ENCODE assay signal across 26 mouse cellular contexts in the genomic region with DNA sequence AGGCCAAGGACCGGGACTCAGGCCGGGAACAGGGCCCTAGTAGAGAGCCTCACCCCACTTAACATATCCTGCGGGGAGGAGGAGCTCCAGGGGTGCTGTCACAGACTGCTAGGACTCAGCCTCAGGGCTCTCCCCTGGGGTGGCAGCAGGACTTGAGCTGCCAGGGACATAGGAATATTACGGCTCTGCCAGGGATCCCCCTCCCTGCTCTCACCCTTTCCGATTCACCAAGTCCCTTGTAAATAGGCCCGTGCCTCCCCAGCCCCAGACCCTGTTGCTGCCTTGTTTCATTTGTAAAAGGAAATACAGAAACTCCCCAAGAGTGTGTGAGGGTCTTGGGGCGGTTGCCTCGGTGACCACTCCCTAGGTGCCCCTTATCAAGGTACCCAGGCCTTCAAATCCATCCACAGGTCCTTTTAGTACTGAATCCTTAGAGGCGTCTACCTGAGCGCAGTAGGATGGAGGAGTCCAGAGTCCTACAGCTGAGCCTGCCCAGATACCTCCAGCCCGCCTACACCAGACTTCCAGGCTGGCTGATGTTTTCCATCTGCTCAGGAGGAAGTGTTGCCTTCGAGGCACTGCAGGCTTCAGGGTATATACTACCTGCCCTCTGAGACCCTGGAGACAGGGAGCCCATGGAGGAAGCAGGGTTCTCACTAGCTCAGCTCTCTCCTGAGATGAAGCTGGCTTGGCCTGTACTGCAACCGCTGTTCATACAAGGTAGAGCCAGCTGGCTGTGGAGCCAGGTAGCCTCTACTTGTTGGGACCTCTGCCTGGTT. TPM values are rescaled to one million over a fixed set of nuclear protein-coding genes. Genes with fewer than 3 reads are reported as not detected.
DNase-seq lines count a peak whose midpoint lies in the region; ATAC-seq and TF ChIP-seq lines count a peak whose summit lies in the region.
"Had no signal": no experiment of that assay in that cellular context is flagged by ENCODE, and none has a peak within 500 bp of the region (broad histone marks: within the 10 kb centered on the region; RNA-seq: fewer than 3 reads in every experiment).

No protein-coding gene starts in this region.

- H3K4me1 ChIP-seq in neural tube, embryonic 12.5 days = no peaks in the 10 kb centered on the region
- no peaks in the 10 kb centered on the region for H3K4me1 ChIP-seq in neural tube, embryonic 15.5 days
- H3K4me1 ChIP-seq: embryonic facial prominence, embryonic 12.5 days; limb, embryonic 15.5 days; liver, embryonic 15.5 days; midbrain, embryonic 12.5 days had no signal

- H3K4me3 ChIP-seq in layer of hippocampus, adult 2 months = no peak overlapping the region
- H3K4me3 ChIP-seq in neural tube, embryonic 12.5 days = no peak overlapping the region
- no peak overlapping the region for H3K4me3 ChIP-seq in neural tube, embryonic 15.5 days (replicated peaks)
- H3K4me3 ChIP-seq: embryonic facial prominence, embryonic 12.5 days; heart, adult 2 months; heart, embryonic 13.5 days; limb, embryonic 15.5 days; liver, embryonic 15.5 days; midbrain, embryonic 12.5 days had no signal

- WGBS in neural tube, embryonic 12.5 days = 90% methylated on average over 13 of the region's 13 CpGs
- WGBS in neural tube, embryonic 15.5 days = 86% methylated on average over 13 of the region's 13 CpGs

- no peak overlapping the region for H3K4me2 ChIP-seq in neural tube, embryonic 12.5 days (replicated peaks)
- no peak overlapping the region for H3K4me2 ChIP-seq in neural tube, embryonic 15.5 days
- H3K4me2 ChIP-seq: embryonic facial prominence, embryonic 12.5 days; heart, embryonic 13.5 days; hindbrain, embryonic 14.5 days; limb, embryonic 15.5 days; liver, embryonic 15.5 days; lung, embryonic 14.5 days; midbrain, embryonic 12.5 days had no signal

- peak; percentile 48 for DNase-seq in cerebellum, adult 9-11 months
- DNase-seq in cerebellum, postnatal 4 days (ENCODE audit: low spot score in 2 of 2) = no peak
- no peak for DNase-seq in layer of hippocampus, adult 2 months (ENCODE audit: low spot score in 2 of 2)
- no peak for DNase-seq in layer of hippocampus, postnatal 25 days (ENCODE audit: extremely low spot score in 1 of 2, low spot score in 1 of 2)
- DNase-seq in lung, postnatal 4 days = no peak
- DNase-seq: adrenal gland, postnatal 10 days; embryo, embryonic 11 days; kidney, adult 8-10 months; layer of hippocampus, postnatal 36 days; left cerebral cortex, postnatal 4 days; lung, embryonic 14.5 days; lung, postnatal 14 days; right cerebral cortex, postnatal 4 days; thymus, postnatal 4 days had no signal

- H3K9ac ChIP-seq in neural tube, embryonic 12.5 days = no peak overlapping the region
- H3K9ac ChIP-seq in neural tube, embryonic 15.5 days (replicated peaks) = no peak overlapping the region
- H3K9ac ChIP-seq: embryonic facial prominence, embryonic 12.5 days; heart, embryonic 13.5 days; hindbrain, embryonic 14.5 days; limb, embryonic 15.5 days; liver, embryonic 15.5 days; lung, embryonic 14.5 days; midbrain, embryonic 12.5 days had no signal

- no peak for ATAC-seq in neural tube, embryonic 12.5 days (ENCODE audit: low FRiP score, low read depth)
- no peak for ATAC-seq in neural tube, embryonic 15.5 days (ENCODE audit: low FRiP score)
- ATAC-seq: forebrain, embryonic 14.5 days; Patski had no signal

- H3K36me3 ChIP-seq in neural tube, embryonic 12.5 days = peaks cover 100% of the 10 kb centered on the region
- H3K36me3 ChIP-seq in neural tube, embryonic 15.5 days = peaks cover 99% of the 10 kb centered on the region

- no peak for TF ChIP-seq CTCF in layer of hippocampus, adult 2 months (conservative IDR thresholded peaks at IDR 0.05)

- no peaks in the 10 kb centered on the region for H3K9me3 ChIP-seq in neural tube, embryonic 12.5 days
- H3K9me3 ChIP-seq in neural tube, embryonic 15.5 days (replicated peaks) = no peaks in the 10 kb centered on the region
- H3K9me3 ChIP-seq: embryonic facial prominence, embryonic 12.5 days; heart, embryonic 13.5 days; limb, embryonic 15.5 days; liver, embryonic 15.5 days; midbrain, embryonic 12.5 days had no signal

- H3K27ac ChIP-seq in layer of hippocampus, adult 2 months = peak overlapping the region; percentile 43; the same call in 1 of the 2 replicates
- 0 out of 2 replicates have a peak overlapping the region, but pooled peaks have one; percentile 4 for H3K27ac ChIP-seq in neural tube, embryonic 12.5 days
- no peak overlapping the region for H3K27ac ChIP-seq in neural tube, embryonic 15.5 days (replicated peaks)
- H3K27ac ChIP-seq: embryonic facial prominence, embryonic 12.5 days; heart, adult 2 months; heart, embryonic 13.5 days; hindbrain, embryonic 14.5 days; limb, embryonic 15.5 days; liver, embryonic 15.5 days had no signal

- H3K27me3 ChIP-seq in neural tube, embryonic 12.5 days (replicated peaks) = no peaks in the 10 kb centered on the region
- no peaks in the 10 kb centered on the region for H3K27me3 ChIP-seq in neural tube, embryonic 15.5 days (replicated peaks)
- H3K27me3 ChIP-seq: embryonic facial prominence, embryonic 12.5 days; heart, embryonic 13.5 days; limb, embryonic 15.5 days; liver, embryonic 15.5 days; midbrain, embryonic 12.5 days; Patski had no signal

RNA-seq across cellular contexts. Expression of a gene that starts 12.1 kb away (rescaled TPM):
- total RNA-seq in layer of hippocampus, adult 2 months (2021) = 10 to 100 TPM; 45.9 to 49.6 TPM
- total RNA-seq in layer of hippocampus, postnatal 25 days (2021) = 10 to 100 TPM; 40.4 to 47.2 TPM
- 83.4 and 86.4 TPM in 2 replicates for polyA plus RNA-seq in neural tube, embryonic 12.5 days (2016; fragmentation: Nextera tagmentation; extraction: Ambion mirVana)
- 79.9 and 85.2 TPM in 2 replicates for polyA plus RNA-seq in neural tube, embryonic 15.5 days (2015; fragmentation: Nextera tagmentation; extraction: Ambion mirVana)

RNA-seq across cellular contexts. Expression of a gene that starts 20.3 kb away (rescaled TPM):
- total RNA-seq in layer of hippocampus, adult 2 months (2021) = 10 to 100 TPM; 29.0 to 30.9 TPM
- total RNA-seq in layer of hippocampus, postnatal 25 days (2021) = 10 to 100 TPM; 23.3 to 29.1 TPM
- polyA plus RNA-seq in neural tube, embryonic 12.5 days (2016; fragmentation: Nextera tagmentation; extraction: Ambion mirVana) = 14.5 and 17.2 TPM in 2 replicates
- 13.3 and 13.8 TPM in 2 replicates for polyA plus RNA-seq in neural tube, embryonic 15.5 days (2015; fragmentation: Nextera tagmentation; extraction: Ambion mirVana)

RNA-seq across cellular contexts. Expression of a gene that starts 33.7 kb away (rescaled TPM):
- 10 to 100 TPM; 67.4 to 86.9 TPM for total RNA-seq in layer of hippocampus, adult 2 months (2021)
- 10 to 100 TPM; 68.8 to 73.7 TPM for total RNA-seq in layer of hippocampus, postnatal 25 days (2021)
- 87.9 and 93.1 TPM in 2 replicates for polyA plus RNA-seq in neural tube, embryonic 12.5 days (2016; fragmentation: Nextera tagmentation; extraction: Ambion mirVana)
- 117 and 192 TPM in 2 replicates for polyA plus RNA-seq in neural tube, embryonic 15.5 days (2015; fragmentation: Nextera tagmentation; extraction: Ambion mirVana)

RNA-seq across cellular contexts. Expression of a gene that starts 49.3 kb away (rescaled TPM):
- 1 to 10 TPM; 1.4 to 2.2 TPM for total RNA-seq in layer of hippocampus, adult 2 months (2021)
- 1 to 10 TPM; 1.5 to 1.8 TPM for total RNA-seq in layer of hippocampus, postnatal 25 days (2021)
- 5.0 TPM in 2 replicates for polyA plus RNA-seq in neural tube, embryonic 12.5 days (2016; fragmentation: Nextera tagmentation; extraction: Ambion mirVana)
- 23.8 and 25.6 TPM in 2 replicates for polyA plus RNA-seq in neural tube, embryonic 15.5 days (2015; fragmentation: Nextera tagmentation; extraction: Ambion mirVana)

RNA-seq across cellular contexts. Expression of a gene that starts 58.0 kb away (rescaled TPM):
- 1 to 10 TPM; 2.8 to 3.6 TPM for total RNA-seq in layer of hippocampus, adult 2 months (2021)
- 1 to 10 TPM; 3.4 to 4.6 TPM for total RNA-seq in layer of hippocampus, postnatal 25 days (2021)
- polyA plus RNA-seq in neural tube, embryonic 12.5 days (2016; fragmentation: Nextera tagmentation; extraction: Ambion mirVana) = 4.5 and 5.6 TPM in 2 replicates
- 6.8 and 7.1 TPM in 2 replicates for polyA plus RNA-seq in neural tube, embryonic 15.5 days (2015; fragmentation: Nextera tagmentation; extraction: Ambion mirVana)
- total RNA-seq: hematopoietic stem cell, adult 5-6 weeks had no signal
